Mouse (Mus musculus) embryonic facial prominence, embryonic 14.5 days (tissue): ENCODE data around the gene Katnb1. TPM values are rescaled to one million over a fixed set of nuclear protein-coding genes. Genes with fewer than 3 reads are reported as not detected.
A peak's percentile ranks its signal among the peaks of the same experiment; 100 is the strongest.

Experiments used
- ATAC-seq: fragments of 200-750 bp; cut with Nextera tagmentation; 2 replicates; pipeline ENCODE4 v1.8.0; 2017; ENCODE audit warnings: low read depth, moderate number of reproducible peaks, moderate TSS enrichment
- DNase-seq: peaks from one replicate; pipeline ENCODE4 v3.0.0-alpha.2; 2015; ENCODE audit warnings: low spot score
- H3K27ac ChIP-seq: fragments of 300-500 bp; sonication (generic); replicated peaks from 2 replicates; pipeline ENCODE4 v1.5.1; 2014; ENCODE audit warnings: low read depth, mild to moderate bottlenecking, low read length, moderate library complexity
- H3K27me3 ChIP-seq: fragments of 300-500 bp; sonication (generic); replicated peaks from 2 replicates; pipeline ENCODE4 v1.6.1; 2014; ENCODE audit warnings: low read length; ENCODE audit not compliant: control insufficient read depth, insufficient read depth
- H3K36me3 ChIP-seq: fragments of 300-500 bp; sonication (generic); 2 replicates; pipeline ENCODE4 v1.6.1; 2014; ENCODE audit warnings: low read length, mixed read lengths; ENCODE audit not compliant: control insufficient read depth, insufficient read depth
- H3K4me1 ChIP-seq: fragments of 300-500 bp; sonication (generic); 2 replicates; pipeline ENCODE4 v1.6.1; 2014; ENCODE audit warnings: antibody characterized with exemption, low read length; ENCODE audit not compliant: control insufficient read depth, insufficient read depth
- H3K4me2 ChIP-seq: fragments of 300-500 bp; sonication (generic); 2 replicates; pipeline ENCODE4 v1.6.1; 2014; ENCODE audit warnings: low read depth, mild to moderate bottlenecking, low read length, moderate library complexity, mixed read lengths
- H3K4me3 ChIP-seq: fragments of 300-500 bp; sonication (generic); 2 replicates; pipeline ENCODE4 v1.5.1; 2014; ENCODE audit warnings: low read depth, mild to moderate bottlenecking, low read length
- H3K9ac ChIP-seq: fragments of 300-500 bp; sonication (generic); 2 replicates; pipeline ENCODE4 v1.6.1; 2014; ENCODE audit warnings: low read depth, mild to moderate bottlenecking, low read length, moderate library complexity, mixed read lengths
- H3K9me3 ChIP-seq: fragments of 300-500 bp; sonication (generic); 2 replicates; pipeline ENCODE4 v1.6.1; 2016; ENCODE audit warnings: low read length; ENCODE audit not compliant: control insufficient read depth
- WGBS: fragments of 180-500 bp; shearing (Covaris S2); extraction: QIAGEN DNeasy Blood & Tissue Kit; methylation state at CpG from one replicate; pipeline ENCODE4 v1.1.7; 2014; 5-methylcytosine and 5-hydroxymethylcytosine counted together
- polyA plus RNA-seq: library from polyadenylated mRNA; unstranded; fragments of >200 nt; fragmentation: Nextera tagmentation; extraction: Ambion mirVana; gene quantifications from 2 replicates; pipeline ENCODE4 v1.2.1, GENCODE M21; 2014

The Katnb1 gene
- polyA plus RNA-seq, 1 experiment from 2014 or later, result 18.6 TPM

- no peaks in the 10 kb centered on the region for H3K27me3 ChIP-seq
- no peak overlapping the region for H3K27ac ChIP-seq
- H3K4me1 ChIP-seq, result no peaks in the 10 kb centered on the region
- DNase-seq, result no peak
- H3K9ac ChIP-seq, result no peak overlapping the region
- no peak overlapping the region for H3K4me2 ChIP-seq
- H3K4me3 ChIP-seq, result no peak overlapping the region
- no peak for ATAC-seq
- WGBS, result 60% methylated on average over 6 of the region's 6 CpGs
- no peaks in the 10 kb centered on the region for H3K36me3 ChIP-seq
- H3K9me3 ChIP-seq, result no peaks in the 10 kb centered on the region
Measured at GRCm38 (mm10) chr8:95054438-95054837, 26.5 kb upstream of the Katnb1 start.

GRCm38 (mm10) chr8:95054927-95055510 lies 26.0 kb upstream of the Katnb1 start, which contains the start of gene Drc7:
TSS of gene Drc7 (plus strand) at chr8:95055103.
- DNase-seq (peak; percentile 45), ATAC-seq (peak; percentile 77)
- Histone ChIP-seq H3K36me3 (no peaks in the 10 kb centered on the region), H3K4me3 (no peak within 1 kb of the TSS), H3K9me3 (no peaks in the 10 kb centered on the region), H3K4me2 (no peak within 1 kb of the TSS), H3K27ac (no peak within 1 kb of the TSS), H3K4me1 (no peaks in the 10 kb centered on the region), H3K9ac (no peak within 1 kb of the TSS), H3K27me3 (no peaks in the 10 kb centered on the region)
- WGBS, result 11% methylated on average over 2 of the region's 2 CpGs

GRCm38 (mm10) chr8:95056414-95056813 lies 24.6 kb upstream of the Katnb1 start:
- ATAC-seq (no peak), DNase-seq (no peak)
- no peaks in the 10 kb centered on the region for H3K9me3 ChIP-seq
- no peak overlapping the region for H3K9ac ChIP-seq
- no peak overlapping the region for H3K4me2 ChIP-seq
- H3K36me3 ChIP-seq, result no peaks in the 10 kb centered on the region
- WGBS, result 82% methylated on average over 5 of the region's 5 CpGs
- no peak overlapping the region for H3K4me3 ChIP-seq
- no peak overlapping the region for H3K27ac ChIP-seq
- H3K4me1 ChIP-seq, result no peaks in the 10 kb centered on the region
- no peaks in the 10 kb centered on the region for H3K27me3 ChIP-seq

GRCm38 (mm10) chr8:95058661-95059060 lies 22.3 kb upstream of the Katnb1 start:
- H3K9ac ChIP-seq, result no peak overlapping the region
- no peak overlapping the region for H3K27ac ChIP-seq
- H3K36me3 ChIP-seq, result no peaks in the 10 kb centered on the region
- no peaks in the 10 kb centered on the region for H3K27me3 ChIP-seq
- ATAC-seq (no peak), DNase-seq (no peak)
- no peaks in the 10 kb centered on the region for H3K9me3 ChIP-seq
- no peak overlapping the region for H3K4me2 ChIP-seq
- WGBS, result 81% methylated on average over 6 of the region's 6 CpGs
- H3K4me3 ChIP-seq, result no peak overlapping the region
- no peaks in the 10 kb centered on the region for H3K4me1 ChIP-seq

- DNase-seq, result no peak
Measured at GRCm38 (mm10) chr8:95059812-95060533, 21.0 kb upstream of the Katnb1 start.

GRCm38 (mm10) chr8:95064531-95064930 lies 16.5 kb upstream of the Katnb1 start:
- DNase-seq (no peak), ATAC-seq (no peak)
- Histone ChIP-seq H3K4me1 (no peaks in the 10 kb centered on the region), H3K36me3 (no peaks in the 10 kb centered on the region), H3K4me3 (no peak overlapping the region), H3K9me3 (no peaks in the 10 kb centered on the region), H3K4me2 (no peak overlapping the region), H3K9ac (no peak overlapping the region), H3K27ac (no peak overlapping the region), H3K27me3 (no peaks in the 10 kb centered on the region)
- WGBS, result 97% methylated on average over 2 of the region's 2 CpGs

More at GRCm38 (mm10) chr8:95059812-95060533, 21.0 kb upstream of the Katnb1 start:
- H3K27me3 ChIP-seq, result no peaks in the 10 kb centered on the region
- no peak for ATAC-seq
- H3K4me3 ChIP-seq, result no peak overlapping the region
- H3K27ac ChIP-seq, result no peak overlapping the region
- H3K9me3 ChIP-seq, result no peaks in the 10 kb centered on the region
- no peak overlapping the region for H3K9ac ChIP-seq
- no peak overlapping the region for H3K4me2 ChIP-seq
- WGBS, result 67% methylated on average over 6 of the region's 6 CpGs
- no peaks in the 10 kb centered on the region for H3K4me1 ChIP-seq
- H3K36me3 ChIP-seq, result no peaks in the 10 kb centered on the region

- H3K4me3 ChIP-seq, result no peak overlapping the region
- H3K9me3 ChIP-seq, result no peaks in the 10 kb centered on the region
- ATAC-seq (no peak), DNase-seq (peak; percentile 50)
- H3K27ac ChIP-seq, result no peak overlapping the region
- no peaks in the 10 kb centered on the region for H3K27me3 ChIP-seq
- H3K36me3 ChIP-seq, result no peaks in the 10 kb centered on the region
- no peak overlapping the region for H3K4me2 ChIP-seq
- H3K4me1 ChIP-seq, result no peaks in the 10 kb centered on the region
- no peak overlapping the region for H3K9ac ChIP-seq
- 45% methylated on average over 3 of the region's 3 CpGs for WGBS
Measured at GRCm38 (mm10) chr8:95067582-95067981, 13.4 kb upstream of the Katnb1 start.

GRCm38 (mm10) chr8:95075504-95075903 lies 5.5 kb upstream of the Katnb1 start:
- no peak for ATAC-seq

GRCm38 (mm10) chr8:95076151-95076550 lies 4.8 kb upstream of the Katnb1 start:
- WGBS, result 77% methylated on average over 17 of the region's 17 CpGs
- Histone ChIP-seq H3K9ac (no peak overlapping the region), H3K9me3 (no peaks in the 10 kb centered on the region), H3K27ac (no peak overlapping the region), H3K4me3 (no peak overlapping the region), H3K36me3 (no peaks in the 10 kb centered on the region), H3K4me2 (no peak overlapping the region), H3K4me1 (no peaks in the 10 kb centered on the region), H3K27me3 (no peaks in the 10 kb centered on the region)
- ATAC-seq (no peak), DNase-seq (no peak)

More at GRCm38 (mm10) chr8:95075504-95075903, 5.5 kb upstream of the Katnb1 start:
- Histone ChIP-seq H3K27ac (no peak overlapping the region), H3K9ac (no peak overlapping the region), H3K36me3 (no peaks in the 10 kb centered on the region), H3K9me3 (no peaks in the 10 kb centered on the region), H3K27me3 (no peaks in the 10 kb centered on the region), H3K4me1 (no peaks in the 10 kb centered on the region), H3K4me3 (no peak overlapping the region), H3K4me2 (no peak overlapping the region)
- 72% methylated on average over 3 of the region's 3 CpGs for WGBS
- DNase-seq, result no peak
